Mouse (Mus musculus) spleen, embryonic (tissue): ENCODE measurements around the gene Rbfox2.
"Not testable (repeated sequence)": the region's sequence is repeated elsewhere in the genome, so short reads cannot be mapped to it uniquely, and the experiment has no call there.

Experiments used
- CTCF ChIA-PET: fragments of 350-600 bp; sonication (Branson Sonifier 250); formaldehyde crosslinking; loops from one replicate; lab custom pipeline; 2022; lab: Charles Lee

The Rbfox2 gene

GRCm38 (mm10) chr15:77275572-77275971 is 31.2 kb downstream of the Rbfox2 start:
- CTCF ChIA-PET, result no interaction called here

- CTCF ChIA-PET, result no interaction called here
Measured at GRCm38 (mm10) chr15:77273947-77274346, 32.9 kb downstream of the Rbfox2 start.

GRCm38 (mm10) chr15:77271285-77271684 is 35.5 kb downstream of the Rbfox2 start:
- CTCF ChIA-PET, result no interaction called here

- CTCF ChIA-PET, result not testable (repeated sequence)
Measured at GRCm38 (mm10) chr15:77269496-77269895, 37.3 kb downstream of the Rbfox2 start.

GRCm38 (mm10) chr15:77268415-77268814 is 38.4 kb downstream of the Rbfox2 start:
- CTCF ChIA-PET, result no interaction called here

GRCm38 (mm10) chr15:77265318-77265717 is 41.5 kb downstream of the Rbfox2 start:
- CTCF ChIA-PET, result no interaction called here

- CTCF ChIA-PET, result no interaction called here
Measured at GRCm38 (mm10) chr15:77264314-77264713, 42.5 kb downstream of the Rbfox2 start.

- CTCF ChIA-PET, result no interaction called here
Measured at GRCm38 (mm10) chr15:77262782-77263181, 44.0 kb downstream of the Rbfox2 start.

- CTCF ChIA-PET, result interaction anchor here (0.7 kb wide), 1 partner anchor 11 kb away, joined by 10 read pairs; no protein-coding TSS in a partner anchor
Measured at GRCm38 (mm10) chr15:77257437-77258229, 49.2 kb downstream of the Rbfox2 start.

GRCm38 (mm10) chr15:77256782-77257181 is 50.0 kb downstream of the Rbfox2 start:
- CTCF ChIA-PET, result no interaction called here

- CTCF ChIA-PET, result no interaction called here
Measured at GRCm38 (mm10) chr15:77254636-77255035, 52.2 kb downstream of the Rbfox2 start.

- CTCF ChIA-PET, result no interaction called here
Measured at GRCm38 (mm10) chr15:77254128-77254527, 52.7 kb downstream of the Rbfox2 start.

GRCm38 (mm10) chr15:77251706-77252105 is 55.1 kb downstream of the Rbfox2 start:
- CTCF ChIA-PET, result no interaction called here

- CTCF ChIA-PET, result no interaction called here
Measured at GRCm38 (mm10) chr15:77250806-77251205, 56.0 kb downstream of the Rbfox2 start.

GRCm38 (mm10) chr15:77249421-77249820 is 57.4 kb downstream of the Rbfox2 start:
- CTCF ChIA-PET, result no interaction called here

GRCm38 (mm10) chr15:77245418-77246365 is 61.1 kb downstream of the Rbfox2 start:
- CTCF ChIA-PET, result no interaction called here

GRCm38 (mm10) chr15:77244634-77245033 is 62.2 kb downstream of the Rbfox2 start:
- CTCF ChIA-PET, result no interaction called here

- CTCF ChIA-PET, result no interaction called here
Measured at GRCm38 (mm10) chr15:77243876-77244560, 62.8 kb downstream of the Rbfox2 start.

GRCm38 (mm10) chr15:77240607-77241006 is 66.2 kb downstream of the Rbfox2 start:
- CTCF ChIA-PET, result no interaction called here

GRCm38 (mm10) chr15:77239564-77239963 is 67.2 kb downstream of the Rbfox2 start:
- CTCF ChIA-PET, result no interaction called here

GRCm38 (mm10) chr15:77237661-77238060 is 69.1 kb downstream of the Rbfox2 start:
- CTCF ChIA-PET, result no interaction called here

- CTCF ChIA-PET, result no interaction called here
Measured at GRCm38 (mm10) chr15:77236055-77236567, 70.7 kb downstream of the Rbfox2 start.
